ENCODE assay signal across 11 mouse cellular contexts in the genomic region with DNA sequence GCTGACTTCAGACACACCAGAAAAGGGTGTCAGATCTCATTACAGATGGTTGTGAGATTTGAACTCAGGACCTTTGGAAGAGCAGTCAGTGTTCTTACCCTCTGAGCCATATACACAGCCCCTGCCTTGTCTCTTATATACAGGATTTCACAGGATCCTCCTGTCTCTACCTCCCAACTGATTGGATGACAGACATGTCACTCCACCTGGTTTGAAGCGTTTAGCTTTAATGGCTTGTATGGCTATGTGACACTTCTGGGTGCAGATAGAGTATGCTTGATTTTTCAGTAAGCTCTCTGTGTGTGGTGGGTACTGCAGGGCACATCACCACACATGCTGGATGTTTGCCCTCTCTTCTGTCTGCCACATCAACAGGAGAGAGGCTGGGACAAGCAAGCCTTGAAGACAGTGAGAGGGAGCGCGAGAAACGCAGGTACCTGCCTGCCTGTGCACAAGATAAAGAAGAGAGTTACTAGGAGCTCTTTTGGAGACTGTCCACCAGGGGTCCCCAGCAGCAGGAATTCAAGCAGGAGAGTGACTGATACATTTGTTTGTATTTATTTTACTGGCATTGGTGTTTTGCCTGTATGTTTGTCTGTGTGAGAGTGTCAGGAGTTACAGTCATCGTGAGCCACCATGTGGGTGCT. TPM values are rescaled to one million over a fixed set of nuclear protein-coding genes. Genes with fewer than 3 reads are reported as not detected.
DNase-seq lines count a peak whose midpoint lies in the region; ATAC-seq and TF ChIP-seq lines count a peak whose summit lies in the region.
"Had no signal": no experiment of that assay in that cellular context is flagged by ENCODE, and none has a peak within 500 bp of the region (broad histone marks: within the 10 kb centered on the region; RNA-seq: fewer than 3 reads in every experiment).

No protein-coding gene starts in this region.

- H3K9ac ChIP-seq in kidney, embryonic 16.5 days (replicated peaks; ENCODE audit: low read length) = no peak overlapping the region
- H3K9ac ChIP-seq: stomach, embryonic 15.5 days had no signal

- peak; percentile 64 for TF ChIP-seq CTCF in layer of hippocampus, adult 2 months (conservative IDR thresholded peaks at IDR 0.05)
- TF ChIP-seq CTCF in brain, embryonic 14.5 days (IDR thresholded peaks at IDR 0.05; ENCODE audit: borderline replicate concordance, extremely low read depth, insufficient read depth, insufficient read length) = peak; percentile 36; the same call in 1 of the 2 replicates

- H3K36me3 ChIP-seq in kidney, embryonic 16.5 days (ENCODE audit: insufficient read depth, low read length) = peaks cover 39% of the 10 kb centered on the region

- H3K9me3 ChIP-seq in kidney, embryonic 16.5 days (ENCODE audit: low read length) = no peaks in the 10 kb centered on the region
- H3K9me3 ChIP-seq: stomach, embryonic 15.5 days had no signal

- no peak overlapping the region for H3K4me3 ChIP-seq in layer of hippocampus, adult 2 months
- no peak overlapping the region for H3K4me3 ChIP-seq in kidney, embryonic 16.5 days (ENCODE audit: low read length)
- H3K4me3 ChIP-seq: stomach, embryonic 15.5 days had no signal

- no peak for DNase-seq in layer of hippocampus, adult 2 months (ENCODE audit: low spot score in 2 of 2)
- DNase-seq in layer of hippocampus, adult 11-12 months (ENCODE audit: low spot score) = no peak
- peak; percentile 31 for DNase-seq in thymus, postnatal 25 days
- DNase-seq in thymus, postnatal 10 days (ENCODE audit: low spot score in 2 of 2) = no peak
- no peak for DNase-seq in brain, embryonic 14.5 days (ENCODE audit: low read depth)
- DNase-seq in MN1 (ENCODE audit: low spot score) = no peak
- DNase-seq in gastrocnemius, postnatal 14 days = no peak
- DNase-seq: cerebellum, postnatal 25 days; lung, postnatal 10 days had no signal

- no peaks in the 10 kb centered on the region for H3K4me1 ChIP-seq in kidney, embryonic 16.5 days (ENCODE audit: insufficient read depth, low read length)
- H3K4me1 ChIP-seq: stomach, embryonic 15.5 days had no signal

- H3K27me3 ChIP-seq in kidney, embryonic 16.5 days (ENCODE audit: insufficient read depth, low read length) = no peaks in the 10 kb centered on the region
- H3K27me3 ChIP-seq: stomach, embryonic 15.5 days had no signal

- WGBS in kidney, embryonic 16.5 days = 86% methylated on average over 5 of the region's 5 CpGs

- no peak for TF ChIP-seq POLR2A in brain, embryonic 14.5 days (IDR thresholded peaks at IDR 0.05; ENCODE audit: borderline replicate concordance, extremely low read depth, insufficient read depth, insufficient read length, poor library complexity, severe bottlenecking)

- H3K4me2 ChIP-seq in kidney, embryonic 16.5 days (replicated peaks; ENCODE audit: low read depth, low read length) = no peak overlapping the region
- H3K4me2 ChIP-seq: stomach, embryonic 15.5 days had no signal

- no peak for ATAC-seq in kidney, embryonic 16.5 days (ENCODE audit: low FRiP score, low TSS enrichment)

- intact Hi-C loops in gastrocnemius, postnatal 14 days (cut with DNase I; ENCODE audit: low total_unique reads) = no loop called here

- no peak overlapping the region for H3K27ac ChIP-seq in layer of hippocampus, adult 2 months
- no peak overlapping the region for H3K27ac ChIP-seq in kidney, embryonic 16.5 days (ENCODE audit: low read length)
- H3K27ac ChIP-seq: stomach, embryonic 15.5 days had no signal

RNA-seq across cellular contexts. Expression of gene Snai1, which starts 18.3 kb away (rescaled TPM):
- total RNA-seq in layer of hippocampus, adult 2 months (2021) = under 1 TPM; 0.64 to 0.82 TPM
- polyA plus RNA-seq in brain, embryonic 14.5 days (2012; rRNA removed) = 7.8 and 12.0 TPM in 2 replicates
- 1 to 10 TPM; 3.2 to 3.5 TPM for total RNA-seq in gastrocnemius, postnatal 14 days (2021)
- polyA plus RNA-seq in kidney, embryonic 16.5 days (2015; fragmentation: Nextera tagmentation; extraction: Ambion mirVana) = 40.8 and 49.3 TPM in 2 replicates

RNA-seq across cellular contexts. Expression of gene Spata2, which starts 27.0 kb away (rescaled TPM):
- total RNA-seq in layer of hippocampus, adult 2 months (2021) = 10 to 100 TPM; 80.9 to 82.4 TPM
- polyA plus RNA-seq in brain, embryonic 14.5 days (2012; rRNA removed) = 44.4 and 45.9 TPM in 2 replicates
- 10 to 100 TPM; 11.6 to 15.7 TPM for total RNA-seq in gastrocnemius, postnatal 14 days (2021)
- polyA plus RNA-seq in kidney, embryonic 16.5 days (2015; fragmentation: Nextera tagmentation; extraction: Ambion mirVana) = 18.3 and 21.2 TPM in 2 replicates

RNA-seq across cellular contexts. Expression of gene Rnf114, which starts 27.3 kb away (rescaled TPM):
- total RNA-seq in layer of hippocampus, adult 2 months (2021) = 10 to 100 TPM; 50.9 to 51.6 TPM
- 133 and 160 TPM in 2 replicates for polyA plus RNA-seq in brain, embryonic 14.5 days (2012; rRNA removed)
- total RNA-seq in gastrocnemius, postnatal 14 days (2021) = 10 to 100 TPM; 15.3 to 15.6 TPM
- 104 and 108 TPM in 2 replicates for polyA plus RNA-seq in kidney, embryonic 16.5 days (2015; fragmentation: Nextera tagmentation; extraction: Ambion mirVana)

Comparison
In these comparisons a context has a peak if more than half of its experiments do, and no peak if none do; other contexts are left out.
1. RNA of gene Spata2, which starts 27.0 kb away (total RNA-seq): 80.9 to 82.4 TPM in layer of hippocampus, adult 2 months; 11.6 to 15.7 TPM in gastrocnemius, postnatal 14 days; every median in the first group is over 4 times any median in the second.